Mouse (Mus musculus) bone marrow, adult 2 months (tissue): Measurements from ENCODE around the gene Dcbld2.

Source experiments
- CTCF ChIP-seq: fragments of 200-500 bp; IDR thresholded peaks from 2 replicates; pipeline ENCODE4 v1.5.1; 2011; ENCODE audit warnings: low read length, control low read depth; ENCODE audit not compliant: control insufficient read depth, insufficient read depth
- POLR2A ChIP-seq: fragments of 200-500 bp; IDR thresholded peaks from 2 replicates; pipeline ENCODE4 v1.6.1; 2011; ENCODE audit warnings: low read depth, mild to moderate bottlenecking, control low read depth, low read length, borderline replicate concordance; ENCODE audit not compliant: control insufficient read depth

DNA sequence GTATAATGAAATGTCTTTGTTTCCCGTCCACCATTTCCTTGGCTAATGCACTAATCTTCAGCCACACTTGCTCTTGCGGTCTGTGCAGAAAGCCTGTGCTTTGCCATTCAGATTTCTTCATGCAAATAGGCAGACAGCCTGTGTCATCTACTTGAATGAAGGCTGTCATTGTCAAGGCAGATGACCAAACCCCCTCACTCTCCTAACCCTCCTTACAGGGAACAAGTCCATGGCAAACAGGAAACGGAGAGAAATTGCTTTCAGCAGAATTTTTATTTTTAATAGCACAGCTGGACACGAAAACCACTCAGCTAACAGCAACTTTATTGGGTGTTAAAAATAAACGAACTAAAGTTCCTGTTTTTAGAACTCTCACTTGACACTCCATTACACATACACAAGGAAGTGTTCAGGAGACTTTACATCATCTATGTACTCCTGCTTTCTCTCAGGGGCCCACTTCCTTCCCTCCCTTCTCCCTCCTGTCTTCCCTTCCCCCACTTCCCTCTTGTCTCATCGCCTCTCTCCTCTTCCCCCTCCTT lies 93.6 kb downstream of the Dcbld2 start:
- TF ChIP-seq POLR2A (no peak), CTCF (no peak)
